Mouse (Mus musculus) kidney, adult 2 months (tissue): ENCODE data around the gene Trim2. TPM values are rescaled to one million over a fixed set of nuclear protein-coding genes. Genes with fewer than 3 reads are reported as not detected.

Experiments used
- DNase-seq: peaks from one replicate; pipeline ENCODE4 v3.0.0; 2021
- H3K27ac ChIP-seq: fragments of 200-500 bp; 2 replicates; pipeline ENCODE4 v1.5.1; 2012; ENCODE audit warnings: low read depth, low read length, control low read depth, inconsistent platforms; ENCODE audit not compliant: insufficient read depth
- H3K27me3 ChIP-seq: fragments of 200-500 bp; replicated peaks from 2 replicates; pipeline ENCODE4 v1.6.1; 2012; ENCODE audit warnings: mild to moderate bottlenecking, moderate library complexity, low read length, inconsistent platforms; ENCODE audit not compliant: control insufficient read depth, insufficient read depth
- H3K36me3 ChIP-seq: fragments of 200-500 bp; 2 replicates; pipeline ENCODE4 v1.6.1; 2012; ENCODE audit warnings: mild to moderate bottlenecking, moderate library complexity, low read length, inconsistent platforms; ENCODE audit not compliant: control insufficient read depth, insufficient read depth
- H3K4me1 ChIP-seq: fragments of 200-500 bp; 2 replicates; pipeline ENCODE4 v1.6.1; 2011; ENCODE audit warnings: low read length; ENCODE audit not compliant: control insufficient read depth, insufficient read depth
- H3K4me3 ChIP-seq: fragments of 200-500 bp; 2 replicates; pipeline ENCODE4 v1.5.1; 2011; ENCODE audit warnings: mild to moderate bottlenecking, low read depth, low read length, control low read depth; ENCODE audit not compliant: insufficient read depth
- CTCF ChIP-seq: fragments of 200-500 bp; conservative IDR thresholded peaks from 2 replicates; pipeline ENCODE4 v1.5.1; 2011; ENCODE audit warnings: low read depth, mild to moderate bottlenecking, control low read depth, low read length, moderate library complexity, mixed read lengths; ENCODE audit not compliant: insufficient read depth, insufficient read length
- POLR2A ChIP-seq: fragments of 200-500 bp; IDR thresholded peaks from one replicate; pipeline ENCODE4 v1.6.1; 2011; ENCODE audit warnings: low read depth, low read length, control low read depth
- WGBS: fragments of 180-500 bp; shearing (Covaris S2); methylation state at CpG from one replicate; pipeline ENCODE4 v1.1.7; 2018; 5-methylcytosine and 5-hydroxymethylcytosine counted together
- polyA plus RNA-seq: library from polyadenylated mRNA; depleted of rRNA; stranded (reverse); fragments of >200 nt; gene quantifications from 2 replicates; pipeline ENCODE4 v1.2.3, GENCODE M21; 2012; rRNA removed

The Trim2 gene
- 44.5 and 49.2 TPM in 2 replicates for polyA plus RNA-seq

DNA sequence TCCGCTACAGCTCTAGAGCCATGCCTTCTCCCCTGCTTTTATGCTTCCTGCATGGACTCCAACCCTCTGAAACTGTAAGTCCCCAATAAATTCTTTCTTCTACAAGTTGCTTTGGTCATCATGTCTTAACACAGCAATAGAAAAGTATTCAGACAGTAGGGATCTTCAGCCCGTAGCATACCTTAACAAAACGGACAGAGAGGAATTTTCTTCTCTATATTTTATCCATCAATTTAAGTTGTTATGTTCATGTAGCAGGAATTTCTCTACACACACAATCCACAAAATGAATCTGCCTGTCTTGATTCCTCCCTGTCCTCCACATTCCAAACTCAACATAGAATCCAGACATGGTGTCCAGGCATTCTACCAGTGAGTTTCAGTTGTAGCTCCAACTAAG, at the start of gene Trim2:
Trim2 (minus strand) TSS at position 101 of the 400 bp plus-strand sequence.
- TF ChIP-seq POLR2A (no peak), CTCF (no peak)
- DNase-seq, result no peak
- no peaks in the 10 kb centered on the region for H3K27me3 ChIP-seq
- no peak within 1 kb of the TSS for H3K27ac ChIP-seq
- no peaks in the 10 kb centered on the region for H3K36me3 ChIP-seq
- WGBS, result over 99% methylated on average over 3 of the region's 3 CpGs
- H3K4me1 ChIP-seq, result peaks cover 6% of the 10 kb centered on the region
- no peak within 1 kb of the TSS for H3K4me3 ChIP-seq

DNA sequence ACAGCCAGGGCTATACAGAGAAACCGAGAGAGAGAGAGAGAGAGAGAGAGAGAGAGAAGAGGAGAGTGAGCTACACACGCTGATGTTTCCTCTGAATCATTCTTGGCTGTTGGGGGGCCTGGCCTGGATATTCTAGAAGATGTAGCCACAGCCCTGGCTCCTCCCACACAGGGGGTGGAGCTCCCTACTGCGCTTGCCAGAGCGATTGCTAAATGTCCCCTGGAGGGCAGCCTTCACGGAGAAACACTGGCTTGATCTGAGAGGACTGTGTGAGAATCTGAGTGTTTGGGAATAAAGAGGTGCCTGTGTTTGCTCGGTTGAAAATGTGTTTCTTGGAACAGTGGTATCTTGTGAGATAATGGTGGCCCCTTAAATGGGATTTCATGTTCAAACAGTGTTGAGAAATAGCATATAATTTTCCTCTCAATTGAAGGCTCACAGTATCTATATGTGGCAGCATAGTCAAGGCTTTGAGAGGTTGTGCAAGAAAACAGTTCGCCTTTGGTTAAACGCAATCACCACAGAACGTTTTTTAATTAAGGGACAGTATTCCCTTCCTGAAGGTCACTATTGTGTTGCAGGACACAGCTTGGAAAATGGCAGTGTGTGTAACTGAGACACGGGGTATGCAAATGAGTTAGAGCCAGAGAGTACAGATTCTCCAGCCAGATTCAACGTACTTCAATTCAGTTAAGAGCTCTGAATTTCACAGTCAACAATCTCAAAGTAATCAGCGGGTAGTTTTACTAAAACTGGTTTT, 49.4 kb upstream of the Trim2 start:
- no peak overlapping the region for H3K4me3 ChIP-seq
- H3K27me3 ChIP-seq, result no peaks in the 10 kb centered on the region
- no peaks in the 10 kb centered on the region for H3K4me1 ChIP-seq
- H3K27ac ChIP-seq, result no peak overlapping the region
- no peaks in the 10 kb centered on the region for H3K36me3 ChIP-seq
- TF ChIP-seq POLR2A (no peak), CTCF (peak; percentile 32)
- WGBS, result 49% methylated on average over 12 of the region's 12 CpGs
- peak; percentile 77 for DNase-seq

GRCm38 (mm10) chr3:84352353-84353034, 45.8 kb upstream of the Trim2 start:
- Histone ChIP-seq H3K27me3 (no peaks in the 10 kb centered on the region), H3K4me3 (no peak overlapping the region), H3K36me3 (no peaks in the 10 kb centered on the region), H3K27ac (no peak overlapping the region), H3K4me1 (no peaks in the 10 kb centered on the region)
- TF ChIP-seq CTCF (peak; percentile 84), POLR2A (no peak)
- DNase-seq, result peak; percentile 75
- WGBS, result 63% methylated on average over 5 of the region's 5 CpGs

- no peaks in the 10 kb centered on the region for H3K36me3 ChIP-seq
- no peak for DNase-seq
- no peaks in the 10 kb centered on the region for H3K27me3 ChIP-seq
- no peak overlapping the region for H3K4me3 ChIP-seq
- TF ChIP-seq CTCF, result no peak
- no peak for TF ChIP-seq POLR2A
- 95% methylated on average over 6 of the region's 6 CpGs for WGBS
- no peaks in the 10 kb centered on the region; the same call in 1 of the 2 replicates for H3K4me1 ChIP-seq
- no peak overlapping the region for H3K27ac ChIP-seq
Measured at GRCm38 (mm10) chr3:84350311-84350710, 43.6 kb upstream of the Trim2 start.

DNA sequence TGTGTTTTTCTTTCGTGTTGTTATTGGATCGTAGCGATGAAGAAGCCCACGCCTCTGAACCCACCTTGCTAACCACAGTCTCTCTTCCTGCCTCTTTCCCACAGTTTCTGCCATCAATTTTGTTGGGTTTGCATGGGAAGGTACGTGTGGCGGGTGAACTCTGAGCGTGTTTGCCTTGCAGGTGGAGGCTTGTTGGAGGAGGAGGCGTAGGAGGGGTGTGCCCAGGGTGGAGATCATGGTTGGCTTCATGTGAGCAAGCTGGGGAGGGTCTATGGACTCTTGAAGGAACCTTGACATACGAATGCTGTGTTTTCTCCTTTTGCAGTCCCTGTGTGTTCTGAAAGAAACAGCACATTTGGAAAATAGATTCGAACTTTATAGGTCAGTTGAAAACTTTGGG, 43.1 kb upstream of the Trim2 start:
- no peaks in the 10 kb centered on the region for H3K36me3 ChIP-seq
- DNase-seq, result no peak
- no peak overlapping the region for H3K27ac ChIP-seq
- H3K4me3 ChIP-seq, result no peak overlapping the region
- WGBS, result 90% methylated on average over 10 of the region's 10 CpGs
- TF ChIP-seq POLR2A (no peak), CTCF (no peak)
- no peaks in the 10 kb centered on the region; the same call in 1 of the 2 replicates for H3K4me1 ChIP-seq
- no peaks in the 10 kb centered on the region for H3K27me3 ChIP-seq

DNA sequence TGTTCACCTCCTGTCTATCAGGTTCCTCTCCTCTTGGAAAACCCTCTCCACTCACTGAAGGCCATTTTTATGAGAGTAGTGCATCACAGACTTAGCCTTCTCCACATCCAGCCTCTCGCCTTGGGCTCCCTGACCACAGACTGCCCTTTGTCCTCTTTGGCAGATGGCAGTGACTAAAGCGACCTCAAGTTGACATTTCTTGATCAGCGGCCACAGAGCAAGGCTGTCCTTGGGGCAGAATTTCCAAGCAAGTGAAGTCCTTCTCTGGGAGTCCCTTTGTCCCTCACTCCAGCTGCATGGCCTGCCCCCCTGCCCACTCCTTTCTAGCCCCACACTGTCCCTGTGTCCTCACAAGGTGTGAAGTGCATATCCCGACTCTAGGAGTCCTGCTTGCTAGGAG, 40.7 kb upstream of the Trim2 start:
- H3K4me1 ChIP-seq, result peaks cover 1% of the 10 kb centered on the region; the same call in 1 of the 2 replicates
- 73% methylated on average over 4 of the region's 4 CpGs for WGBS
- TF ChIP-seq POLR2A, result no peak
- TF ChIP-seq CTCF, result no peak
- H3K36me3 ChIP-seq, result no peaks in the 10 kb centered on the region
- H3K27ac ChIP-seq, result no peak overlapping the region
- DNase-seq, result peak; percentile 47
- H3K4me3 ChIP-seq, result no peak overlapping the region
- H3K27me3 ChIP-seq, result no peaks in the 10 kb centered on the region
